Mouse (Mus musculus): ENCODE data around the gene Lrpap1. TPM values are rescaled to one million over a fixed set of nuclear protein-coding genes. Genes with fewer than 3 reads are reported as not detected.

The Lrpap1 gene
- 156 and 192 TPM in 2 replicates for polyA plus RNA-seq (2015; fragmentation: Nextera tagmentation; extraction: Ambion mirVana)

GRCm38 (mm10) chr5:35104960-35105921, at the start of gene Lrpap1:
Lrpap1 (minus strand) TSS chr5:35105766.
- Histone ChIP-seq H3K4me2 (ENCODE audit: low read depth, low read length) (peak within 1 kb of the TSS; percentile 67), H3K9ac (ENCODE audit: low read length) (peak within 1 kb of the TSS; percentile 85), H3K36me3 (ENCODE audit: control insufficient read depth, insufficient read depth, low read length) (peaks cover 11% of the 10 kb centered on the region), H3K4me3 (replicated peaks; ENCODE audit: low read length) (peak within 1 kb of the TSS; percentile 79), H3K27me3 (ENCODE audit: control insufficient read depth, insufficient read depth, low read length) (no peaks in the 10 kb centered on the region), H3K9me3 (replicated peaks; ENCODE audit: control insufficient read depth, low read length) (no peaks in the 10 kb centered on the region), H3K4me1 (ENCODE audit: control insufficient read depth, insufficient read depth, low read length) (peaks cover 13% of the 10 kb centered on the region), H3K27ac (ENCODE audit: low read length) (peak within 1 kb of the TSS; percentile 76)
- peak; percentile 94 for ATAC-seq (ENCODE audit: insufficient read depth, low FRiP score)
- under 1% methylated on average over 39 of the region's 39 CpGs for WGBS

- no peak overlapping the region for H3K4me3 ChIP-seq (replicated peaks; ENCODE audit: low read length)
- H3K4me1 ChIP-seq (ENCODE audit: control insufficient read depth, insufficient read depth, low read length) = peaks cover 7% of the 10 kb centered on the region; the same call in 1 of the 2 replicates
- H3K36me3 ChIP-seq (ENCODE audit: control insufficient read depth, insufficient read depth, low read length) = no peaks in the 10 kb centered on the region
- no peaks in the 10 kb centered on the region for H3K27me3 ChIP-seq (ENCODE audit: control insufficient read depth, insufficient read depth, low read length)
- no peak for ATAC-seq (ENCODE audit: insufficient read depth, low FRiP score)
- no peak overlapping the region for H3K27ac ChIP-seq (ENCODE audit: low read length)
- WGBS = 69% methylated on average over 5 of the region's 5 CpGs
- H3K9ac ChIP-seq (ENCODE audit: low read length) = no peak overlapping the region
- H3K4me2 ChIP-seq (ENCODE audit: low read depth, low read length) = no peak overlapping the region
- peaks cover 4% of the 10 kb centered on the region; the same call in 1 of the 2 replicates for H3K9me3 ChIP-seq (replicated peaks; ENCODE audit: control insufficient read depth, low read length)
Measured at GRCm38 (mm10) chr5:35149939-35150338, 44.4 kb upstream of the Lrpap1 start.

- no peak for ATAC-seq (ENCODE audit: insufficient read depth, low FRiP score)
- H3K27ac ChIP-seq (ENCODE audit: low read length) = no peak overlapping the region
- H3K4me2 ChIP-seq (ENCODE audit: low read depth, low read length) = no peak overlapping the region
- WGBS = 74% methylated on average over 4 of the region's 4 CpGs
- H3K36me3 ChIP-seq (ENCODE audit: control insufficient read depth, insufficient read depth, low read length) = no peaks in the 10 kb centered on the region
- peaks cover 4% of the 10 kb centered on the region; the same call in 1 of the 2 replicates for H3K9me3 ChIP-seq (replicated peaks; ENCODE audit: control insufficient read depth, low read length)
- peaks cover 7% of the 10 kb centered on the region; the same call in 1 of the 2 replicates for H3K4me1 ChIP-seq (ENCODE audit: control insufficient read depth, insufficient read depth, low read length)
- H3K27me3 ChIP-seq (ENCODE audit: control insufficient read depth, insufficient read depth, low read length) = no peaks in the 10 kb centered on the region
- no peak overlapping the region for H3K9ac ChIP-seq (ENCODE audit: low read length)
- no peak overlapping the region for H3K4me3 ChIP-seq (replicated peaks; ENCODE audit: low read length)
Measured at GRCm38 (mm10) chr5:35149526-35149925, 44.0 kb upstream of the Lrpap1 start.

GRCm38 (mm10) chr5:35147963-35148767, 42.6 kb upstream of the Lrpap1 start:
- Histone ChIP-seq H3K4me3 (replicated peaks; ENCODE audit: low read length) (no peak overlapping the region), H3K36me3 (ENCODE audit: control insufficient read depth, insufficient read depth, low read length) (no peaks in the 10 kb centered on the region), H3K9me3 (replicated peaks; ENCODE audit: control insufficient read depth, low read length) (peaks cover 4% of the 10 kb centered on the region; the same call in 1 of the 2 replicates), H3K4me1 (ENCODE audit: control insufficient read depth, insufficient read depth, low read length) (peaks cover 7% of the 10 kb centered on the region; the same call in 1 of the 2 replicates), H3K4me2 (ENCODE audit: low read depth, low read length) (no peak overlapping the region), H3K27me3 (ENCODE audit: control insufficient read depth, insufficient read depth, low read length) (no peaks in the 10 kb centered on the region), H3K27ac (ENCODE audit: low read length) (no peak overlapping the region), H3K9ac (ENCODE audit: low read length) (no peak overlapping the region)
- no peak for ATAC-seq (ENCODE audit: insufficient read depth, low FRiP score)
- WGBS = 56% methylated on average over 8 of the region's 8 CpGs

- Histone ChIP-seq H3K4me3 (replicated peaks; ENCODE audit: low read length) (no peak overlapping the region), H3K4me2 (ENCODE audit: low read depth, low read length) (no peak overlapping the region), H3K4me1 (ENCODE audit: control insufficient read depth, insufficient read depth, low read length) (peaks cover 7% of the 10 kb centered on the region; the same call in 1 of the 2 replicates), H3K36me3 (ENCODE audit: control insufficient read depth, insufficient read depth, low read length) (no peaks in the 10 kb centered on the region), H3K9me3 (replicated peaks; ENCODE audit: control insufficient read depth, low read length) (peaks cover 4% of the 10 kb centered on the region; the same call in 1 of the 2 replicates), H3K9ac (ENCODE audit: low read length) (no peak overlapping the region), H3K27me3 (ENCODE audit: control insufficient read depth, insufficient read depth, low read length) (no peaks in the 10 kb centered on the region), H3K27ac (ENCODE audit: low read length) (no peak overlapping the region)
- no peak for ATAC-seq (ENCODE audit: insufficient read depth, low FRiP score)
- 24% methylated on average over 2 of the region's 2 CpGs for WGBS
Measured at GRCm38 (mm10) chr5:35147155-35147962, 41.8 kb upstream of the Lrpap1 start.

GRCm38 (mm10) chr5:35146747-35147146, 41.2 kb upstream of the Lrpap1 start:
- H3K36me3 ChIP-seq (ENCODE audit: control insufficient read depth, insufficient read depth, low read length) = no peaks in the 10 kb centered on the region
- H3K4me3 ChIP-seq (replicated peaks; ENCODE audit: low read length) = no peak overlapping the region
- H3K9me3 ChIP-seq (replicated peaks; ENCODE audit: control insufficient read depth, low read length) = peaks cover 4% of the 10 kb centered on the region; the same call in 1 of the 2 replicates
- 74% methylated on average over 2 of the region's 2 CpGs for WGBS
- H3K4me2 ChIP-seq (ENCODE audit: low read depth, low read length) = no peak overlapping the region
- H3K4me1 ChIP-seq (ENCODE audit: control insufficient read depth, insufficient read depth, low read length) = peaks cover 7% of the 10 kb centered on the region; the same call in 1 of the 2 replicates
- H3K9ac ChIP-seq (ENCODE audit: low read length) = no peak overlapping the region
- H3K27ac ChIP-seq (ENCODE audit: low read length) = no peak overlapping the region
- ATAC-seq (ENCODE audit: insufficient read depth, low FRiP score) = no peak
- no peaks in the 10 kb centered on the region for H3K27me3 ChIP-seq (ENCODE audit: control insufficient read depth, insufficient read depth, low read length)

- Histone ChIP-seq H3K27me3 (ENCODE audit: control insufficient read depth, insufficient read depth, low read length) (no peaks in the 10 kb centered on the region), H3K27ac (ENCODE audit: low read length) (no peak overlapping the region), H3K9me3 (replicated peaks; ENCODE audit: control insufficient read depth, low read length) (no peaks in the 10 kb centered on the region), H3K36me3 (ENCODE audit: control insufficient read depth, insufficient read depth, low read length) (no peaks in the 10 kb centered on the region), H3K4me2 (ENCODE audit: low read depth, low read length) (no peak overlapping the region), H3K4me1 (ENCODE audit: control insufficient read depth, insufficient read depth, low read length) (peaks cover 7% of the 10 kb centered on the region; the same call in 1 of the 2 replicates), H3K4me3 (replicated peaks; ENCODE audit: low read length) (no peak overlapping the region), H3K9ac (ENCODE audit: low read length) (no peak overlapping the region)
- WGBS = 84% methylated on average over 2 of the region's 2 CpGs
- ATAC-seq (ENCODE audit: insufficient read depth, low FRiP score) = no peak
Measured at GRCm38 (mm10) chr5:35144716-35145115, 39.1 kb upstream of the Lrpap1 start.

- Histone ChIP-seq H3K4me1 (ENCODE audit: control insufficient read depth, insufficient read depth, low read length) (peaks cover 7% of the 10 kb centered on the region; the same call in 1 of the 2 replicates), H3K4me3 (replicated peaks; ENCODE audit: low read length) (no peak overlapping the region), H3K27me3 (ENCODE audit: control insufficient read depth, insufficient read depth, low read length) (no peaks in the 10 kb centered on the region), H3K9ac (ENCODE audit: low read length) (no peak overlapping the region), H3K9me3 (replicated peaks; ENCODE audit: control insufficient read depth, low read length) (no peaks in the 10 kb centered on the region), H3K36me3 (ENCODE audit: control insufficient read depth, insufficient read depth, low read length) (no peaks in the 10 kb centered on the region), H3K4me2 (ENCODE audit: low read depth, low read length) (no peak overlapping the region), H3K27ac (ENCODE audit: low read length) (no peak overlapping the region)
- 59% methylated on average over 9 of the region's 10 CpGs for WGBS
- no peak for ATAC-seq (ENCODE audit: insufficient read depth, low FRiP score)
Measured at GRCm38 (mm10) chr5:35143460-35144245, 38.1 kb upstream of the Lrpap1 start.
